Mouse (Mus musculus): ENCODE results near the gene Sh2d6. TPM values are rescaled to one million over a fixed set of nuclear protein-coding genes. Genes with fewer than 3 reads are reported as not detected.

Sh2d6 gene
- total RNA-seq, 1 experiment from 2014 or later = not detected

DNA sequence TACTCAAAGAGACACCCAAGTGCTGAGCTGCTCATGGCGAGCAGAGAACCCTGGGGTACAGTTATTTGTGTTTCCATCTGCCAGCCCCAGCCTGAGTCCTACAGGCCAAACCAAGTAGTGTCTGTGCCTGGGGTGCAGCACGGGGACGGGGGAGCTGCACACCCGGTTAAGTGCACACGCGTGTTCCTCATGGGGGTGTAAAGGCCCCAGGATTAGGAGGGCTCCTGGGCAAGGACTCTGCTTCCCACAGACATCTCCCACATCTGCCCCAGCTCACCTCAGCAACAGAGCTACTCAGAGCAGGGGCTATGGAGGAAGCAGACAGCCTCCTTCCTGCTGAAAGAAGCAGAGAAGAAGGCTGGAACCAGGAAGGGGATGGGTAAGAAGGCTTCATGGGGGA is 5.9 kb downstream of the Sh2d6 start:
- ATAC-seq (replicated peaks in 1 of 2; ENCODE audit: insufficient read depth in 1 of 2, low FRiP score in 2 of 2, low TSS enrichment in 1 of 2, low read depth in 1 of 2, poor library complexity in 2 of 2, severe bottlenecking in 2 of 2) = no peak

DNA sequence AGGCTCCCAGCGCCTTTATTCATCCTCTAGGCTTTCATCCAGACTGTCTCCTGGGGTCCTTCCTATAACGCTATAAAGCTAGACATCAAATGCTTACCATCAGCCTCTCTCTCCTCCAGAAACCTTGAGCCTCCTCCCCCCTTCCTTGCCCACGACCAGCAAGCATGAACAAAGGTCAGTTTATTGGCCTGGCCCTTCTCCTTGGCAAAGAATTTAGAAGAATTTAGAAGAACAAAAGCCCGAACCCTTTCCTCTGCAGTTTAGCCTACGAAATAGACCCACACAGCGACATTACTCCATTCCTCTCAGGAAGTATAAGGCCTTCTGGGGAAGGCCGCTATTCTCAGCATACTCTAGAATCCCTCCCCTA is 8.5 kb downstream of the Sh2d6 start:
- no peak for ATAC-seq (replicated peaks in 1 of 2; ENCODE audit: insufficient read depth in 1 of 2, low FRiP score in 2 of 2, low TSS enrichment in 1 of 2, low read depth in 1 of 2, poor library complexity in 2 of 2, severe bottlenecking in 2 of 2)

DNA sequence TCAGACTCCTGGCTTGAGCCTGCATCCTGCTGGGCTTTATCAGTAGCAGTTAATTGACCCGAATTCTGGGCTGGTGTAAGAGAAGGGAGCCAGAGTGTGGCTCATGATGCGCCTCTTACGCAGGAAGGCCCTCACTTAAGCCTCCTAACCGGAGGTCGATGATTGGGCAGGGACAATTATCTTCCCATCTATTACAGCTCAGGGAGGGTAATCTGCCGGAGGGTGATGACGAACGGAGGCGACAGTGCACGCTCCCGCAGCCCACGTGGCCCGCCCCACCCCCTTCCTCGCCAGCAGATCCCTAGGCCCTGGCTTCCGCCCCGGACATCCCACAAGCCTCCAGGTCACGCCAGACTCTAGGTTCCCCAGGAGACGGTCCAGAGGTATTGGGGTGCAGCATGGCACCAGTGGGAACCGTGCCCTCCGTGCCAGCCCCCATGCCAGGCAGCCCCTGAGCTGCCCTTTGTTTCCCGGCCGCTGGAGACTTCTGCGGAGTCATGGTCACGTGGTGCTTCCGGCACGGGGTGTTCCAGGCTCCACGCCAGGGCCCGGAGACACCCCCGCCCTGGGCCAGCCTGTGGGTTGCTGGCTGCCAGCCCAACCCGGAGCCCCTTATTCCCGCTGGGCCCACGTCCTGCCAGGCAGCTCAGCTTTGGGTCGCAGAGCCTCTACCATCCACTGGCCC is 9.0 kb downstream of the Sh2d6 start:
- ATAC-seq (replicated peaks in 1 of 2; ENCODE audit: insufficient read depth in 1 of 2, low FRiP score in 2 of 2, low TSS enrichment in 1 of 2, low read depth in 1 of 2, poor library complexity in 2 of 2, severe bottlenecking in 2 of 2) = peak; percentile 84 to 86

DNA sequence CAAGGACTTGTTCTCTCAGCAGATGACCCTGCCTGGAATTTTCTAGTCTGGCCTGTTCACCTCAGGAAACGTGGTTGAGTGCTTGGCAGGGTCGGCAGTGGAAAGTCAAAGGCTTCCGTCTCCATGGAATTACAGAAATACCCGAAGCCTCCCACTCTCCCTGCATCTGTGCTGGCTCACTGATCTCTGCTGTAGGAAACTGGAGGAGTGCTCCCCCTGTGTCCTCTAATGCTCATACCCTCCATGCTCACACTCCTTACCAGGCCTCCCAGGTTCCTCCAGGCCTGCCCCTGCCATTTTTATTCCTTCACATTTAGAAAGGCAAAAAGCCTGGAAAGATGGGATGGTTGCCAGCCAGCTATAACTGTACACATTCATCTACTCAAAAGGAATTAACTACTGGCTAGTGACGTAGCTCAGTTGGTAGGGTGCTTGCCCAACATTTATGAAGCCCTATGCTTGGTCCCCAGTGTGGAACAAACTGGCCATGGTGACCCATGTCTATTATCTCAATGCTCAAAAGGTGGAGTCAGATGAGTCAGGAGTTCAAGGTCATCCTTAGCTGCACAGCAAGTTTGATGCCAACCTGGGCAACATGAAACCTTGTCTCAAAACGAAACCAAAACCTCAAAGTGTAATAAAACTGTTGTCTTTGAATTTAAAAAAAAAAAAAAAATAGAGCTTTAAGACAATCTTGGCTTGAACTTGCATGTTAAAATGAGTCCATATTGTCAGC is 10.7 kb downstream of the Sh2d6 start:
- no peak for ATAC-seq (replicated peaks in 1 of 2; ENCODE audit: insufficient read depth in 1 of 2, low FRiP score in 2 of 2, low TSS enrichment in 1 of 2, low read depth in 1 of 2, poor library complexity in 2 of 2, severe bottlenecking in 2 of 2)

DNA sequence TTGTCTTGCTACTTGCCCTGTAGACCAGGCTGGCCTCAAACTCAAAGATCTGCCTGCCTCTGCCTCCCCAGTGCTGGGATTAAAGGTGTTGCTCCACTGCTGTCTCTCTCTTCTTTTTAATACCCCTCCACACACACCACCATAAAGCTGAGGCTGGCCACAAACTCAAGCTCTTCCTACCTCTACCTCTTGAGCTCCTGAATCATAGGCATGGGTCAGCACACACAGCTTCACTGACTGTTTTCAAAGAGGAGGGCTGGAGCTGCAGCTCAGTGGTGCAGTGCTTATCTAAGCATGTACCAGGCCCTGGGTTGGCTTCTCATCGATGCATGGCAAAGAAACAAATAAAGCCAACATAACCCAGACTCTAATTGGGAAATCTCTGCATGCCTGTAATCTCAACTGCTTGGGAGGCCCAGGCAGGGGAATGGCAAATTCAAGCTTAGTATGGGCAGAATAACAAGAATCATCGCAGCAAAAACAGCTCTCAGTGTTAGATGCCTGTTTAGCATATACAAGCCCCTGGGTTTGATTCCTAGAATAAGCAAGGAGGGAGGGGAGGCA is 11.6 kb downstream of the Sh2d6 start:
- no peak for ATAC-seq (replicated peaks in 1 of 2; ENCODE audit: insufficient read depth in 1 of 2, low FRiP score in 2 of 2, low TSS enrichment in 1 of 2, low read depth in 1 of 2, poor library complexity in 2 of 2, severe bottlenecking in 2 of 2)

DNA sequence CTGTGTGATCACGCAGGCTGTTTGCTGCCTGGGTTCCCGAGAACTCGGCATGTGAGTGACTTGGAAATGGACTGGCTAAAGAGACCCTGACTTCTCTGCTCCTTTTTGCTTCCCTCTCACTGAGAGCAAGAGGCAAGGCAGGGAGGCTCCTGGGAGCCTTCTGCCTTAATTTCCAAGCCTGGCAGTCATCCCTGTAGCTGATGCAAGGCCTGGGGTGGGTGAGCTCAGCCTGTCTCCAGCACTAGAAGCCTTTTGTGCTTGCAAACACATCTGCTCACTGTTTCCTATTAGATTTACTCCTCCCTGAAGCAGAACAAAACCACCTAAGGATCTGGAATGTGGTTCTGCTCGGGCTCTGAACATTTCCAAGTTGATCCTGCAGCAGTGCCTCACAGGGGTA is 12.9 kb downstream of the Sh2d6 start:
- ATAC-seq (replicated peaks in 1 of 2; ENCODE audit: insufficient read depth in 1 of 2, low FRiP score in 2 of 2, low TSS enrichment in 1 of 2, low read depth in 1 of 2, poor library complexity in 2 of 2, severe bottlenecking in 2 of 2) = no peak

DNA sequence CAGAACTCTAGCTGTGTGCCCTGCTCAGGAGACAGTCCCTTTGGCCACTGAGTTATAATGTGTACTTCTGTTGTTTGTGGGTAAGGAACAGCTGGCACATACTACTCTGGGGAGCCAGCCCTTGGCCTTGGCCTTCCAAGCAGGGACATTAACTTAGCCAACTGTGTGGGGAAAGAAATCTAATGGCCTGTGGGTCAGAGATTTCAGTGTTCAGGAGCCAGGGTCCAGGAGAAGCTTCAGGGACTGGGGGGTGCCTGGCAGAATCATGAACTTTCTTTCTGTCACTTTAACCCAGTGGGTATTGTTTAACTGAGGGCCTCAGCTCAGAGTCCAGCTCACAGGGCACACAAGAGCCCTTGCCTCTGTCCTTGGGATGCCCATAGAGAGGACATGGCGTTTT is 15.4 kb downstream of the Sh2d6 start:
- ATAC-seq (replicated peaks in 1 of 2; ENCODE audit: insufficient read depth in 1 of 2, low FRiP score in 2 of 2, low TSS enrichment in 1 of 2, low read depth in 1 of 2, poor library complexity in 2 of 2, severe bottlenecking in 2 of 2) = no peak

DNA sequence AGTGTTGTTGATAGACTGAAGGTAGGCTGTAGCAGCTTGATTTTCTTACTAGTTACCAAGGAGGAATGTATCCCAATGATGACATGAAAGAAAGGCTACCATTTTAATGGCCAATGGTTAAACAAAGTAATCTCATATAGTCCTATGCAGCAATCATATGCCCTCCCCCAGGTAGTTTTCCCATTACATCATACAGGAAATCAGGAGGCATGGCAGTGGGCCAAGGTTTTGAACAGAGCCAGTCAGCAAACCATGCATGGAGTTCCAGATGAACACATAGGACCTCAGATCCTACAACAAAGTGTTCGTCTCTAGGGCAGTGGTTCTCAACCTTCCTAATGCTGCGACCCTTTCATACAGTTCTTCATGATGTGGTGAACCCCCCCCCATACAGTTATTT is 17.6 kb downstream of the Sh2d6 start:
- no peak for ATAC-seq (replicated peaks in 1 of 2; ENCODE audit: insufficient read depth in 1 of 2, low FRiP score in 2 of 2, low TSS enrichment in 1 of 2, low read depth in 1 of 2, poor library complexity in 2 of 2, severe bottlenecking in 2 of 2)

DNA sequence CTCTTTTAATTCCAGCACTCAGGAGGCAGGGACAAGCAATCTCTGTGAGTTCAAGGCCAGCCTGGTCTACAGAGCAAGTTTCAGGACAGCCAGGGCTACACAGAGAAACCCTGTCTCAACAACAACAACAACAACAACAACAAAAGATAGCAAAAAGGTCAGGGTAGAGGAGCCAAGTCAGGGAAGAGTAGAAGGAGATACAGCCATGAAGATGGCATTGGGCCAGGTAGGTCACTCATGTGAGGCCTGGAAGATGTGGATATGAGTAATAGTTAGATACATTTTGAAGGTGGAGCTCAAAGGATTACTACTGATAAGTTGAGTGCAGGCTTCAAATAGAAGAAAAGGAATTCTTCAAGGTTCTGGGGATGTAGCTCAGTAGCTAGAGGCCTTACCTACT is 18.2 kb downstream of the Sh2d6 start:
- no peak for ATAC-seq (replicated peaks in 1 of 2; ENCODE audit: insufficient read depth in 1 of 2, low FRiP score in 2 of 2, low TSS enrichment in 1 of 2, low read depth in 1 of 2, poor library complexity in 2 of 2, severe bottlenecking in 2 of 2)

DNA sequence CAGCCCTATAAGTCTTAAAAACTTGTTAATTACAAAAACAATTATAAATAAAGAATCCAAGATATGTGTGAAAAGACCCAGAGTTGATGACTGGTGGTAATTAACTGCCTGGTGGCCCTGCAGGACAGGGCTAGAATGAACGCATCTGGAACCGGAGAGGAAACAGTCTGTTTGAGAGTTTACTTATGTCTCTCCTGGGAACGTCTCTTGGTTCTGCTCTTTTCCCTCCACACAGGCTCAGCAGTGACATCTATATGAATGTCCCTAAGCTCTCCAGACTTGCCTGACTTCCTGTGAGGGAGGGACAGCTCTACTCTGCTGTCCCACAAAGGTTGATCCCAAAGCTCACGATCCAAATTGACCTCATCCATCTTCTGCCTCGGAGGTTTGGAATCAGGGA is 22.6 kb downstream of the Sh2d6 start:
- ATAC-seq (replicated peaks in 1 of 2; ENCODE audit: insufficient read depth in 1 of 2, low FRiP score in 2 of 2, low TSS enrichment in 1 of 2, low read depth in 1 of 2, poor library complexity in 2 of 2, severe bottlenecking in 2 of 2) = no peak

DNA sequence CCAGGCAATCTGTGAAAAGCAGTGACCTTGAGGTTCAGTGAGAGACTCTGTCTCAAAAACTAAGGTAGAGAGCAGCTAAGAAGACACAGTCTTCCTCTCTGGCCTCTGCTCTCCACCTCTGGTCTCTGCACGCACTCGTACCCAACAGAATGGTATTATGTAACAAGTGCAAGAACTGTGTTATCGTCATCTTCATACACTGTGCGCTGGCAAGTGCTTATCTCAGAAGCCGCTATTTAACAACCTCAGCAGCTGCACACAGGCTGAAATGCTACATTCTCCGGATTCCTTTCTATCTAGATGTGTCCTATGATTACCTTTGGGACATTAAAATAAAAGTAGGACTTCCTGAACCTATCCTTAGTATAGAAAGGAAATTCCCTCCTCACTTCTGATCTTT is 28.6 kb downstream of the Sh2d6 start:
- ATAC-seq (replicated peaks in 1 of 2; ENCODE audit: insufficient read depth in 1 of 2, low FRiP score in 2 of 2, low TSS enrichment in 1 of 2, low read depth in 1 of 2, poor library complexity in 2 of 2, severe bottlenecking in 2 of 2) = no peak

DNA sequence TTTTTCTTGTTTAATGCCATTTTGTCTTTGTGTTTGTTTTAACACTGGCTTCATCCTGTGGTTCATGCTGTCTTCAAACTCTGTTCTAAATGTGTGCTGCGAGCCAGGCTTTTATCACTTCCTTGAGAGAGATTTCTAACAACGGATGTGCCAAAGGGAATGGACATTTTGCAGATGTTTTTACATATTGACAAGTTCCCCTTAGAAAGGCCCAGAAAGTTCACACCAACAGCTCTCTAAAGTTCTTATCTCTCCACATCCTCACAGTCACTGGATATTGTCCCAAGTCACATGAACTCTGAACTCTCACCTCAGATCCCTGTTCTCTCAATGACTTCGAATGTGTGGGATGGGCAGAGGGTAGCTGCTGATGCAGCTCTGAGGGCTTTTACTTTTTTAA is 30.4 kb downstream of the Sh2d6 start:
- ATAC-seq (replicated peaks in 1 of 2; ENCODE audit: insufficient read depth in 1 of 2, low FRiP score in 2 of 2, low TSS enrichment in 1 of 2, low read depth in 1 of 2, poor library complexity in 2 of 2, severe bottlenecking in 2 of 2) = no peak

DNA sequence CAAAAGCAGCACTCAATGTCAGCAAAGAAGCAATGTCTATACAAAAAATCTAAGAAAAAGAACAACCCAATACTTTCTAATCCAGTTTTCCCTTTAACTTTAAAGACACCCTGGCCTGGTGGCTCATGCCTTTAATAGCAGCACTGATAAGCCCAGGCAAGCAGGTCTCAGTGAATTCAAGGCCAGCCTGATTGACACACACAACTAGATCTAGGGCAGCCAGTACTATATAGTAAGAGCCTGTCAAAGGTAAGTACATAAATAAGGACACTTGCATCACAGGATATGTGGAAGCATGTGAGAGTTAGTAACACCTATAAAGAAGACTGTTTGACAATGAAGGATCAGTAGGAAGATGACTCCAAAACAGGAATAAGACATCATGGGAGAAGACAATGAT is 32.0 kb downstream of the Sh2d6 start:
- ATAC-seq (replicated peaks in 1 of 2; ENCODE audit: insufficient read depth in 1 of 2, low FRiP score in 2 of 2, low TSS enrichment in 1 of 2, low read depth in 1 of 2, poor library complexity in 2 of 2, severe bottlenecking in 2 of 2) = no peak

DNA sequence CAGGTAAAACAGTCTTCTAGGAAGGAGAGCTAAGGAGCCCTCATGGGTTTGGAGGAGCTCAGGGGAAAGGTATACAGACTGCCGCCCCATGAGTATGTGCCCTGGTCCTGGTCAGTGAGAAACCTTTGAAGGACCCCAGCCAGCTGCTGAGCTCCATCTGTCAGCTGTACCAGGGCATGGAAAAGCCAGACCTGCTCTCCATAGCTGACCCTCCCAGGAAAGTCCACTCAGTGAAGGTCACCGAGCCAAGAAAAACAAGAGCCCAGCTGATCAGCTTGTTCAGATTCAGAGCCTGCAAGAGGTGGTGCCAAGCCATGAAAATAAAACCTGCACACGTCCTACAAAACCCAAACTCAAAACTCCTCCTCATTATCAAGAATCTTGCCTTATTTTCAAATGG is 32.7 kb downstream of the Sh2d6 start:
- ATAC-seq (replicated peaks in 1 of 2; ENCODE audit: insufficient read depth in 1 of 2, low FRiP score in 2 of 2, low TSS enrichment in 1 of 2, low read depth in 1 of 2, poor library complexity in 2 of 2, severe bottlenecking in 2 of 2) = no peak

DNA sequence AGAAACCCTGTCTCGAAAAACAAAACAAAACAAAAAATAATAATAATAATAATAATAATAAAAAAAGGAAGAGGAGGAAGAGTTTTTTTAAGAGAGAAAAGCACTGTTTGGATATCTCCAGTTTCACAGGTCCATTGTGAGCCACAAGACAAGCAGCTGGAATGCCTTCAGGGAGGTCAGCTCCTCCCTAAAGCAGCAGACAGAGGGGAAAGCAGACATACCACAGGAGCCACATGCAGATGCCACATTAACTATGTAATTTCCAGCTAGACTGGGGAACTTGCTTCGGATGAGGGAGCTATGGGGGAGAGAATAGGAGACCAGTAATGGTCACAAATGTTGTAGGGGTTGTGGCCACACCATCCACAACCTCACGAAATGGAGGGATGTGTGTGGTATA is 34.2 kb downstream of the Sh2d6 start:
- no peak for ATAC-seq (replicated peaks in 1 of 2; ENCODE audit: insufficient read depth in 1 of 2, low FRiP score in 2 of 2, low TSS enrichment in 1 of 2, low read depth in 1 of 2, poor library complexity in 2 of 2, severe bottlenecking in 2 of 2)

DNA sequence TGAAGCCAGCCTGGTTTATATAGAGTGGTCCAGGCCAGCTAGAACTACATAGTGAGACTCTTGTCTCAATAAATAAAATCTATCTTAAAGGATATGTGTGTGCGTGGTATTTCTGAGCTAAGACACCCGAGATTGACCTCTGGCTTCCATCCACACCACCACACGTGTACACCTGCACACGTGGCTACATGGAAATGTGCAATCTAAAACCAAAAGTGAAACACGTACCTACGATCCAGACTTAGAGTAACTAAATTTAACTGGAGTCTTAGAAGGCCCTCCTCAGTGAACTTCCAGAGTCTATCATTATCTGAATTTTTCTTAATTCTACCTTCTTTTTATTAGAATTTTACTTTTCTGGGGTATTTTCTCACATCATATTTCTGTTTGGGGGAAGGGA is 35.2 kb downstream of the Sh2d6 start:
- ATAC-seq (replicated peaks in 1 of 2; ENCODE audit: insufficient read depth in 1 of 2, low FRiP score in 2 of 2, low TSS enrichment in 1 of 2, low read depth in 1 of 2, poor library complexity in 2 of 2, severe bottlenecking in 2 of 2) = no peak

DNA sequence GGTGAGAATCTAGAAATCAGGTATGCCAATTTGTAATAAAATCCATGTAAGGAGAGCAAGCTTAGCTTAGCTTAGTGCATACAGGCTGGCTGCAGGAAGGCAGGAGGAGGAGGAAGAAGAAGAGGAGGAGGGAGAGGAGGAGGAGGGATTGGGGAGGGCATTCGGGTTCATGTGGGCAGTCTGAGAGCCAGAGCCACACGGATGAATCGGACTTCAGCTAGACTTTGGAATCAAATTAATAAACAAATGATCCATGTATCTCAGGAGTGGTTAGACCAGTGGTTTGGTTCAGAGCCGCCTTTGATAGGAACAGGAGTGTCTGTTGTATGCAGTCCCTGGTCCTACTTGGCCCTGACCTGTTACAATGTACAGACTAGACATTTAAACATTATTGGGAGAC is 36.6 kb downstream of the Sh2d6 start:
- no peak for ATAC-seq (replicated peaks in 1 of 2; ENCODE audit: insufficient read depth in 1 of 2, low FRiP score in 2 of 2, low TSS enrichment in 1 of 2, low read depth in 1 of 2, poor library complexity in 2 of 2, severe bottlenecking in 2 of 2)

DNA sequence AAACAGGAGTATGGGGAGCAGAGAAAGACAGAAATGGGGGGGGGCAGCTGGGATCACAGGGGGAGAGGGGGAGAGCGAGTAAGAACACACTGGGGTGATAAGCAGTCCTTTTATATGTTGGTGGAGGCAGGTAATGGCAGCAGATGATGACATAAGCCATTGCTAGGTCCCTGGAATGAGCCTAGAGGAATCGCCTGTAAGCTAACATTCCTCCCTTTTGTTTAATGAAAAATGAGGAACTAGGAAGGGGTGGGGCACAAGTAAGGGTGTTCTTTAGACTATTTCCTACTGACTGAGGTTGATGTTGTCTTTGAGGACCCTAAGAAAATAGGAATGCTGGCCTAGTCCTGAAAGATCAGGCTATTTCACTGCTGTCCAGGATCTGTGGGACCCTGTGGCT is 39.4 kb downstream of the Sh2d6 start:
- ATAC-seq (replicated peaks in 1 of 2; ENCODE audit: insufficient read depth in 1 of 2, low FRiP score in 2 of 2, low TSS enrichment in 1 of 2, low read depth in 1 of 2, poor library complexity in 2 of 2, severe bottlenecking in 2 of 2) = no peak

DNA sequence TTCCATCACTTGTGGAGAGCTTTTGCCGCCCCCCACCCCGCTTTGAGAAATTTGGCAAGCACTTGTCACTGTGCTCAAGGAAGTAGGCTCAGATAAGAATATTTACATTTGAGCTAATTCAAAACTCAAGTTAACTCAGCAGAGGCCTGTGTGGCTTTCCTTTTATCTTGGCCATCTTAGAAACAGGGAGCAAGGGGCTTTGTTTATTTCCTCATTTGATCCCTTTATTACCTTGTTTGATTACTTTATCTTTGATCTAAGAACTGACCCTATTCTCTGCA is 41.1 kb downstream of the Sh2d6 start:
- no peak for ATAC-seq (replicated peaks in 1 of 2; ENCODE audit: insufficient read depth in 1 of 2, low FRiP score in 2 of 2, low TSS enrichment in 1 of 2, low read depth in 1 of 2, poor library complexity in 2 of 2, severe bottlenecking in 2 of 2)
